Mouse (Mus musculus): ENCODE measurements at regions not wholly inside any gene's neighbourhood (a gene's known extent, or its start where the extent isn't known, plus 50 kb on each side); places are given as distances from the start of the nearest gene placed in this dataset.
A peak's percentile ranks its signal among the peaks of the same experiment; 100 is the strongest.

- no peak overlapping the region for H3K4me2 ChIP-seq (ENCODE audit: low read length)
- ATAC-seq (ENCODE audit: low FRiP score, low TSS enrichment): no peak
- H3K4me3 ChIP-seq (replicated peaks; ENCODE audit: low read depth, low read length): no peak overlapping the region
- no peaks in the 10 kb centered on the region for H3K36me3 ChIP-seq (ENCODE audit: control insufficient read depth, insufficient read depth, low read length)
- H3K27ac ChIP-seq (replicated peaks; ENCODE audit: low read depth, low read length): no peak overlapping the region
- H3K9me3 ChIP-seq (ENCODE audit: control insufficient read depth, low read length): no peaks in the 10 kb centered on the region
- 48% methylated on average over 2 of the region's 2 CpGs for WGBS
- H3K27me3 ChIP-seq (ENCODE audit: control insufficient read depth, insufficient read depth, low read length): no peaks in the 10 kb centered on the region
- H3K4me1 ChIP-seq (ENCODE audit: control insufficient read depth, insufficient read depth, low read length): peaks cover 10% of the 10 kb centered on the region; the same call in 1 of the 2 replicates
- peak; percentile 14 for DNase-seq
- no peak overlapping the region for H3K9ac ChIP-seq (replicated peaks; ENCODE audit: low read length)
Measured at GRCm38 (mm10) chr17:91161834-91162233, 69.0 kb upstream of the Nrxn1 start.
